Mouse (Mus musculus): ENCODE data around the gene Oas1d. TPM values are rescaled to one million over a fixed set of nuclear protein-coding genes. Genes with fewer than 3 reads are reported as not detected.
A peak's percentile ranks its signal among the peaks of the same experiment; 100 is the strongest.
"Not testable (repeated sequence)": the region's sequence is repeated elsewhere in the genome, so short reads cannot be mapped to it uniquely, and the experiment has no call there.

Gene Oas1d
- polyA plus RNA-seq, 1 experiment = not detected

GRCm38 (mm10) chr5:120892243-120892660 is 22.1 kb upstream of the Oas1d start:
- H3K4me1 ChIP-seq (ENCODE audit: control insufficient read depth, insufficient read depth, insufficient read length, low read length) = no peaks in the 10 kb centered on the region
- H3K27ac ChIP-seq (replicated peaks; ENCODE audit: low read depth, low read length) = no peak overlapping the region

GRCm38 (mm10) chr5:120893866-120894265 is 20.5 kb upstream of the Oas1d start:
- H3K27ac ChIP-seq (replicated peaks; ENCODE audit: low read depth, low read length) = not testable (repeated sequence)

More at GRCm38 (mm10) chr5:120892243-120892660, 22.1 kb upstream of the Oas1d start:
- H3K4me3 ChIP-seq (ENCODE audit: insufficient read depth, low read depth, low read length) = no peak overlapping the region

GRCm38 (mm10) chr5:120894692-120895091 is 19.6 kb upstream of the Oas1d start:
- H3K4me3 ChIP-seq (ENCODE audit: insufficient read depth, low read depth, low read length); H3K27ac ChIP-seq (replicated peaks; ENCODE audit: low read depth, low read length); H3K4me1 ChIP-seq (ENCODE audit: control insufficient read depth, insufficient read depth, insufficient read length, low read length): not testable (repeated sequence)

More at GRCm38 (mm10) chr5:120893866-120894265, 20.5 kb upstream of the Oas1d start:
- H3K4me3 ChIP-seq (ENCODE audit: insufficient read depth, low read depth, low read length); H3K4me1 ChIP-seq (ENCODE audit: control insufficient read depth, insufficient read depth, insufficient read length, low read length): not testable (repeated sequence)

- H3K27ac ChIP-seq (replicated peaks; ENCODE audit: low read depth, low read length) = no peak overlapping the region
- no peaks in the 10 kb centered on the region for H3K4me1 ChIP-seq (ENCODE audit: control insufficient read depth, insufficient read depth, insufficient read length, low read length)
- H3K4me3 ChIP-seq (ENCODE audit: insufficient read depth, low read depth, low read length) = no peak overlapping the region
Measured at GRCm38 (mm10) chr5:120895231-120895900, 19.0 kb upstream of the Oas1d start.

- no peaks in the 10 kb centered on the region for H3K4me1 ChIP-seq (ENCODE audit: control insufficient read depth, insufficient read depth, insufficient read length, low read length)
- H3K4me3 ChIP-seq (ENCODE audit: insufficient read depth, low read depth, low read length) = no peak overlapping the region
- H3K27ac ChIP-seq (replicated peaks; ENCODE audit: low read depth, low read length) = no peak overlapping the region
Measured at GRCm38 (mm10) chr5:120898307-120898706, 16.0 kb upstream of the Oas1d start.

- no peak overlapping the region for H3K4me3 ChIP-seq (ENCODE audit: insufficient read depth, low read depth, low read length)
- no peak overlapping the region for H3K27ac ChIP-seq (replicated peaks; ENCODE audit: low read depth, low read length)
- no peaks in the 10 kb centered on the region for H3K4me1 ChIP-seq (ENCODE audit: control insufficient read depth, insufficient read depth, insufficient read length, low read length)
Measured at GRCm38 (mm10) chr5:120898726-120899125, 15.6 kb upstream of the Oas1d start.

- Histone ChIP-seq H3K27ac (replicated peaks; ENCODE audit: low read depth, low read length) (no peak overlapping the region), H3K4me1 (ENCODE audit: control insufficient read depth, insufficient read depth, insufficient read length, low read length) (no peaks in the 10 kb centered on the region), H3K4me3 (ENCODE audit: insufficient read depth, low read depth, low read length) (no peak overlapping the region)
Measured at GRCm38 (mm10) chr5:120900666-120901065, 13.7 kb upstream of the Oas1d start.

- peaks cover 2% of the 10 kb centered on the region; the same call in 1 of the 2 replicates for H3K4me1 ChIP-seq (ENCODE audit: control insufficient read depth, insufficient read depth, insufficient read length, low read length)
- no peak overlapping the region for H3K4me3 ChIP-seq (ENCODE audit: insufficient read depth, low read depth, low read length)
- no peak overlapping the region for H3K27ac ChIP-seq (replicated peaks; ENCODE audit: low read depth, low read length)
Measured at GRCm38 (mm10) chr5:120902056-120902455, 12.3 kb upstream of the Oas1d start.

- H3K27ac ChIP-seq (replicated peaks; ENCODE audit: low read depth, low read length); H3K4me1 ChIP-seq (ENCODE audit: control insufficient read depth, insufficient read depth, insufficient read length, low read length): not testable (repeated sequence)
- peak within 1 kb of the TSS; percentile 51 for H3K4me3 ChIP-seq (ENCODE audit: insufficient read depth, low read depth, low read length)
Measured at GRCm38 (mm10) chr5:120906791-120907733, 7.3 kb upstream of the Oas1d start, which contains the start of gene Oas1a. Gene Oas1a, minus strand, starts transcription at chr5:120907521.

GRCm38 (mm10) chr5:120908196-120908920 is 6.0 kb upstream of the Oas1d start:
- H3K4me3 ChIP-seq (ENCODE audit: insufficient read depth, low read depth, low read length) = no peak overlapping the region
- no peak overlapping the region for H3K27ac ChIP-seq (replicated peaks; ENCODE audit: low read depth, low read length)
- peaks cover 2% of the 10 kb centered on the region; the same call in 1 of the 2 replicates for H3K4me1 ChIP-seq (ENCODE audit: control insufficient read depth, insufficient read depth, insufficient read length, low read length)

GRCm38 (mm10) chr5:120919156-120919935 is 5.0 kb downstream of the Oas1d start:
- H3K4me3 ChIP-seq (ENCODE audit: insufficient read depth, low read depth, low read length); H3K4me1 ChIP-seq (ENCODE audit: control insufficient read depth, insufficient read depth, insufficient read length, low read length); H3K27ac ChIP-seq (replicated peaks; ENCODE audit: low read depth, low read length): not testable (repeated sequence)

- H3K27ac ChIP-seq (replicated peaks; ENCODE audit: low read depth, low read length) = no peak overlapping the region
- H3K4me1 ChIP-seq (ENCODE audit: control insufficient read depth, insufficient read depth, insufficient read length, low read length) = no peaks in the 10 kb centered on the region
- no peak overlapping the region for H3K4me3 ChIP-seq (ENCODE audit: insufficient read depth, low read depth, low read length)
Measured at GRCm38 (mm10) chr5:120920296-120920695, 6.0 kb downstream of the Oas1d start.

GRCm38 (mm10) chr5:120923969-120924368 is 9.6 kb downstream of the Oas1d start:
- no peaks in the 10 kb centered on the region for H3K4me1 ChIP-seq (ENCODE audit: control insufficient read depth, insufficient read depth, insufficient read length, low read length)
- no peak overlapping the region for H3K27ac ChIP-seq (replicated peaks; ENCODE audit: low read depth, low read length)
- H3K4me3 ChIP-seq (ENCODE audit: insufficient read depth, low read depth, low read length) = no peak overlapping the region

- H3K4me1 ChIP-seq (ENCODE audit: control insufficient read depth, insufficient read depth, insufficient read length, low read length); H3K4me3 ChIP-seq (ENCODE audit: insufficient read depth, low read depth, low read length); H3K27ac ChIP-seq (replicated peaks; ENCODE audit: low read depth, low read length): not testable (repeated sequence)
Measured at GRCm38 (mm10) chr5:120924520-120924919, 10.2 kb downstream of the Oas1d start.

Measured in brown adipose tissue, adult 24 weeks (tissue).